Mouse (Mus musculus) hindbrain, embryonic 15.5 days (tissue): Measurements from ENCODE around the gene Cdc25b. TPM values are rescaled to one million over a fixed set of nuclear protein-coding genes. Genes with fewer than 3 reads are reported as not detected.

Experiments used
- ATAC-seq: fragments of 200-750 bp; cut with Nextera tagmentation; 2 replicates; pipeline ENCODE4 v1.8.0; 2017; ENCODE audit warnings: low read depth, moderate number of reproducible peaks, moderate TSS enrichment; ENCODE audit not compliant: low FRiP score
- H3K27ac ChIP-seq: fragments of 300-500 bp; sonication (generic); replicated peaks from 2 replicates; pipeline ENCODE4 v1.5.1; 2015; ENCODE audit warnings: mild to moderate bottlenecking, inconsistent platforms
- H3K27me3 ChIP-seq: fragments of 300-500 bp; sonication (generic); 2 replicates; pipeline ENCODE4 v1.6.1; 2015; ENCODE audit warnings: control low read depth, inconsistent platforms
- H3K36me3 ChIP-seq: fragments of 300-500 bp; sonication (generic); 2 replicates; pipeline ENCODE4 v1.6.1; 2015; ENCODE audit warnings: control low read depth, inconsistent platforms
- H3K4me1 ChIP-seq: fragments of 300-500 bp; sonication (generic); replicated peaks from 2 replicates; pipeline ENCODE4 v1.6.1; 2015; ENCODE audit warnings: control low read depth, inconsistent platforms
- H3K4me2 ChIP-seq: fragments of 300-500 bp; sonication (generic); 2 replicates; pipeline ENCODE4 v1.6.1; 2015; ENCODE audit warnings: moderate library complexity, mild to moderate bottlenecking, inconsistent platforms
- H3K4me3 ChIP-seq: fragments of 300-500 bp; sonication (generic); 2 replicates; pipeline ENCODE4 v1.5.1; 2015; ENCODE audit warnings: mild to moderate bottlenecking, inconsistent platforms
- H3K9ac ChIP-seq: fragments of 300-500 bp; sonication (generic); 2 replicates; pipeline ENCODE4 v1.6.1; 2015; ENCODE audit warnings: inconsistent platforms
- H3K9me3 ChIP-seq: fragments of 300-500 bp; sonication (generic); 2 replicates; pipeline ENCODE4 v1.6.1; 2016; ENCODE audit warnings: control low read depth, inconsistent platforms
- WGBS: fragments of 180-500 bp; shearing (Covaris S2); methylation state at CpG from one replicate; pipeline ENCODE4 v1.1.7; 2015; 5-methylcytosine and 5-hydroxymethylcytosine counted together
- polyA plus RNA-seq: library from polyadenylated mRNA; unstranded; fragments of >200 nt; fragmentation: Nextera tagmentation; extraction: Ambion mirVana; gene quantifications from 2 replicates; pipeline ENCODE4 v1.2.1, GENCODE M21; 2015

Cdc25b gene
- polyA plus RNA-seq, 1 experiment from 2014 or later = 29.2 TPM

GRCm38 (mm10) chr2:131146193-131147042 lies 40.3 kb upstream of the Cdc25b start:
- Histone ChIP-seq H3K9ac (no peak overlapping the region), H3K4me1 (no peaks in the 10 kb centered on the region), H3K4me3 (no peak overlapping the region), H3K9me3 (no peaks in the 10 kb centered on the region), H3K4me2 (no peak overlapping the region), H3K27ac (no peak overlapping the region), H3K36me3 (peaks cover 63% of the 10 kb centered on the region), H3K27me3 (no peaks in the 10 kb centered on the region)
- WGBS = 92% methylated on average over 21 of the region's 21 CpGs
- ATAC-seq = no peak

GRCm38 (mm10) chr2:131147043-131147365 lies 39.7 kb upstream of the Cdc25b start:
- Histone ChIP-seq H3K4me1 (no peaks in the 10 kb centered on the region), H3K9me3 (no peaks in the 10 kb centered on the region), H3K27me3 (no peaks in the 10 kb centered on the region), H3K4me3 (no peak overlapping the region), H3K9ac (no peak overlapping the region), H3K4me2 (no peak overlapping the region), H3K27ac (no peak overlapping the region), H3K36me3 (peaks cover 63% of the 10 kb centered on the region)
- ATAC-seq = no peak
- 92% methylated on average over 8 of the region's 8 CpGs for WGBS

- H3K9ac ChIP-seq = no peak overlapping the region
- peaks cover 59% of the 10 kb centered on the region for H3K36me3 ChIP-seq
- H3K27ac ChIP-seq = no peak overlapping the region
- no peaks in the 10 kb centered on the region for H3K27me3 ChIP-seq
- H3K4me1 ChIP-seq = no peaks in the 10 kb centered on the region
- H3K4me3 ChIP-seq = no peak overlapping the region
- WGBS = 92% methylated on average over 8 of the region's 8 CpGs
- no peak overlapping the region for H3K4me2 ChIP-seq
- no peaks in the 10 kb centered on the region for H3K9me3 ChIP-seq
- no peak for ATAC-seq
Measured at GRCm38 (mm10) chr2:131148353-131149253, 38.1 kb upstream of the Cdc25b start.

DNA sequence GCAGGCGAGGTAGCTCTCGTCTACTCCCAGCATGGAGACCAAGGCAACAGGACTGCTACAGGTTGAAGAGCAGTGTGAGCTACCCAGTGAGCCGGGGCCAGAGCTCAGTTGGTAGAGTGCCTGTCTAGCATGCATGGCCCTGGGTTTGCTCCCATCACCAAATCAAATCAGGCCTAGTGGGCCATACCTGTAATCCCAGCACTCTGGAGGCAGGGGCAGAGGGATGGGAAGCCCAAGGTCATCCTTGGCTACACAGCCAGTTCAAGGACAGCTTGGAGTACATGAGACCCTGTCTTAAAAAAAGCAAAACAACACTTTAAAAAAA lies 37.5 kb upstream of the Cdc25b start:
- no peak for ATAC-seq
- H3K4me2 ChIP-seq = no peak overlapping the region
- no peaks in the 10 kb centered on the region for H3K9me3 ChIP-seq
- WGBS = 96% methylated on average over 3 of the region's 3 CpGs
- no peaks in the 10 kb centered on the region for H3K4me1 ChIP-seq
- no peak overlapping the region for H3K9ac ChIP-seq
- no peak overlapping the region for H3K27ac ChIP-seq
- no peaks in the 10 kb centered on the region for H3K27me3 ChIP-seq
- H3K4me3 ChIP-seq = no peak overlapping the region
- peaks cover 58% of the 10 kb centered on the region for H3K36me3 ChIP-seq

DNA sequence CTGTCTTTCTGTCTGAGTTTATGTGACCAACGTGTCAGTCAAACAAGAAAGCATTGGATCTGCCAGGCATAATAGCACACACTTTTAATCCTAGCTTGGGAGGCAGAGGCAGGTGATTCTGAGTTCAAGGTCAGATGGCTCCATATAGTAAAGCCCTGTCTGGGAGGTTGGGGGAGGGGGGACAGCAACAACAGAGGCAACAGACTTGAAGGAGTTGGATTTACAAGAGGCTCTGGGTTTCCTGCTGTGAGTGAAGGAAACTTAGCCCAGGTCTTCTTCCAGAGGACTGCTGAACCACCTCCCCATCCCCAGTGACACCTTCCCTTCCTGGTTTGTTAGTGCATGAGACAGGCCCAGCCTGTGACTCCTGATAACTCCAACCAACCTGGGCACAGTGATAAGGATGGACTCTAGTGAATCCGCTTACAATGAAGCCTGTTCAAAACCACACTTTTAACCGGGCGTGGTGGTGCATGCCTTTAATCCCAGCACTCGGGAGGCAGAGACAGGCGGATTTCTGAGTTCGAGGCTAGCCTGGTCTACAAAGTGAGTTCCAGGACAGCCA lies 34.5 kb upstream of the Cdc25b start:
- H3K4me3 ChIP-seq = no peak overlapping the region
- no peak overlapping the region for H3K4me2 ChIP-seq
- no peak overlapping the region for H3K27ac ChIP-seq
- H3K9me3 ChIP-seq = no peaks in the 10 kb centered on the region
- H3K9ac ChIP-seq = no peak overlapping the region
- H3K27me3 ChIP-seq = no peaks in the 10 kb centered on the region
- 96% methylated on average over 7 of the region's 7 CpGs for WGBS
- H3K4me1 ChIP-seq = peaks cover under 1% of the 10 kb centered on the region
- H3K36me3 ChIP-seq = peaks cover 32% of the 10 kb centered on the region
- ATAC-seq = no peak

DNA sequence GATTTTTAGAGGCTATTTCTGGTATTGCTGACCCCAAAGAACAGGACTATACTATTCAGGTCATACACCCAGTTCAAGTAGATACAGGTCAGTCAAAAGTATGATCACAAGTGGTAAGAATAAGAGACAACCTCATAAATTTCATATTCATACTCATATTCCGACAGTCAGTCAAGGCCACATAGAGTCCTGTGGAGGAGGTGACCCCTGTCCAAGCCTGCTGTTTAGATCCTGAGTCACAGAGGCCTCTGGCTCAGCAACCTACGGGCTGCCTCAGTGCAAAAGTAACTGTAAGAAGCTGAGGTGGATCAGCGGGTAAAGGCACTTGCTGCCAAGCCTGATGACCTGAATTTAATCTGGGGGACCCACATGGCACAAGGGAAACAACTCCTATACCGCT lies 32.7 kb upstream of the Cdc25b start:
- Histone ChIP-seq H3K36me3 (peaks cover 16% of the 10 kb centered on the region), H3K4me1 (peaks cover 19% of the 10 kb centered on the region), H3K4me2 (no peak overlapping the region), H3K27ac (no peak overlapping the region), H3K4me3 (no peak overlapping the region), H3K27me3 (no peaks in the 10 kb centered on the region), H3K9me3 (no peaks in the 10 kb centered on the region), H3K9ac (no peak overlapping the region)
- 94% methylated on average over 4 of the region's 4 CpGs for WGBS
- ATAC-seq = no peak

DNA sequence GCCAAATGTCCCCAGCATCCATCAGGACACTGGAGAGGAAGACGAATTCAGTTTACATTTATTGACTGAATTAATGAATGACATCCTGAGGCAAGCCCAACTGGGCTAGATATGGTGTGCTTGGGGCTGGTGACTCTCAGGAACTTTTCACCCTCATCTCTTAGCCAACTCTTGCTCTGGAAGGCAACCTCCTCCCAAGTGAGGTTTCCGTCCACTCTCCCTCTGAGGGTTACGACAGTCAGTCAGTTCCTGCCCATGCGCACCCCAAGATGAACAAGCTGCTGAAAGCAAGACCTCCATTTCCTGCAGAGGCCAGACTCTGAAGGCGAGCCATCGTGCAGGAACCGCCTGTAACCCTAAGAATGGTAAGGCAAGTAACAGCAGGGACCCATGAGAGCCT lies 29.8 kb upstream of the Cdc25b start:
- H3K4me1 ChIP-seq = peaks cover 30% of the 10 kb centered on the region
- H3K9me3 ChIP-seq = no peaks in the 10 kb centered on the region
- H3K4me2 ChIP-seq = no peak overlapping the region
- WGBS = 93% methylated on average over 7 of the region's 7 CpGs
- no peak for ATAC-seq
- H3K27me3 ChIP-seq = no peaks in the 10 kb centered on the region
- H3K36me3 ChIP-seq = no peaks in the 10 kb centered on the region
- no peak overlapping the region for H3K4me3 ChIP-seq
- H3K9ac ChIP-seq = no peak overlapping the region
- H3K27ac ChIP-seq = no peak overlapping the region

DNA sequence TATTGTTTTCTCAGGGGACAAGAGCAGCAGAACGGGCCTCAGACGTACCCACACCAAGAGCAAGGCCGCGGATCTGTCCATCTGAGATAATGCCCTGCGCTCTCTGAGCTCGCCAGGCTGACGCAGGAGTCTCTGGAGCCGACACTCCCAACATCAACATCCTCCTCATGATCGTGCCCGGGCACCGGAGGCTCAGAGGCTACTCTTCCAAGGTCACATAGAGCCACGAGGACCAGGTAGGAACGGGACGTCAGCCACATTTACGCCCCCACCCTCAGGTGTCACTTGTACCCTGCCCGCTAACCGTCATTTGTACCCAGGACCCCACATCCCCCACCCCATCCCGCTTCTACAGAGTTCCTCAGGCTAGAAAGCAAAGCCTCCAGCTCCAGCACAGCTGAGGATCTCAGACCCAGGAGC lies 27.2 kb upstream of the Cdc25b start:
- peak overlapping the region; percentile 93 for H3K27ac ChIP-seq
- H3K9ac ChIP-seq = peak overlapping the region; percentile 74
- ATAC-seq = peak; percentile 80
- H3K4me3 ChIP-seq = peak overlapping the region; percentile 69
- H3K36me3 ChIP-seq = no peaks in the 10 kb centered on the region
- WGBS = 0% methylated on average over 18 of the region's 18 CpGs
- H3K4me2 ChIP-seq = peak overlapping the region; percentile 76
- H3K27me3 ChIP-seq = no peaks in the 10 kb centered on the region
- no peaks in the 10 kb centered on the region for H3K9me3 ChIP-seq
- peaks cover 30% of the 10 kb centered on the region for H3K4me1 ChIP-seq

GRCm38 (mm10) chr2:131159938-131160581 lies 26.7 kb upstream of the Cdc25b start, which contains the start of gene 1700037H04Rik:
Gene 1700037H04Rik, minus strand, starts transcription at chr2:131160081.
- no peaks in the 10 kb centered on the region for H3K27me3 ChIP-seq
- H3K4me3 ChIP-seq = peak within 1 kb of the TSS; percentile 69
- peak within 1 kb of the TSS; percentile 74 for H3K9ac ChIP-seq
- H3K27ac ChIP-seq = peak within 1 kb of the TSS; percentile 93
- WGBS = under 1% methylated on average over 54 of the region's 54 CpGs
- no peaks in the 10 kb centered on the region for H3K36me3 ChIP-seq
- H3K9me3 ChIP-seq = no peaks in the 10 kb centered on the region
- peaks cover 30% of the 10 kb centered on the region for H3K4me1 ChIP-seq
- peak within 1 kb of the TSS; percentile 76 for H3K4me2 ChIP-seq
- peak; percentile 97 for ATAC-seq

GRCm38 (mm10) chr2:131160671-131161111 lies 26.1 kb upstream of the Cdc25b start:
- Histone ChIP-seq H3K27me3 (no peaks in the 10 kb centered on the region), H3K9me3 (no peaks in the 10 kb centered on the region), H3K27ac (peak overlapping the region; percentile 93), H3K36me3 (no peaks in the 10 kb centered on the region), H3K9ac (peak overlapping the region; percentile 56), H3K4me2 (peak overlapping the region; percentile 76), H3K4me1 (peaks cover 30% of the 10 kb centered on the region), H3K4me3 (peak overlapping the region; percentile 69)
- WGBS = 2% methylated on average over 17 of the region's 17 CpGs
- ATAC-seq = no peak

DNA sequence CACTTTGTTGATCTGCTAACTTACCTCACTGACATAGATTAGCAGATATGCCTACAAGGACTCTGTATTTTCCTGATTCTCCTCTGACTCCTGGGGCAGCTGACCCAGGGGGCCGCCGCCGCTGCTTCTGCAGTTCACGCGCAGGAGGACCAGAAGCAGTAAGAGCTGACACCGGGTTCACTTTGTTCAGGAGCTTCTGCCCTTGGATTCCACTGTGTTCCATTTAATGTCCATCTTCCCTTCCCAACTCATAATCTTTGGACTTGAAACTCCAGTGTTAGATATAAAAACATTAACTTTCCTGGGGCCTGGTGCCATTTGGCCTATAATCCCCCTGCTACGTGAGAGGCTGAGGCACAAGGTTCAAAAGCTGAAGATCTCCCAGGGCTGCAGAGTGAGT lies 22.8 kb upstream of the Cdc25b start:
- H3K4me3 ChIP-seq = no peak overlapping the region
- H3K36me3 ChIP-seq = no peaks in the 10 kb centered on the region
- H3K4me1 ChIP-seq = peaks cover 12% of the 10 kb centered on the region
- no peaks in the 10 kb centered on the region for H3K27me3 ChIP-seq
- no peak overlapping the region for H3K27ac ChIP-seq
- no peak overlapping the region for H3K9ac ChIP-seq
- H3K9me3 ChIP-seq = no peaks in the 10 kb centered on the region
- no peak for ATAC-seq
- 73% methylated on average over 7 of the region's 7 CpGs for WGBS
- no peak overlapping the region for H3K4me2 ChIP-seq
